Mouse (Mus musculus) B cell, adult 2 months (primary cell): ENCODE results near the gene Ppp3ca.

Source experiments
- DNase-seq, 2 experiments: peaks; one replicate each; pipeline ENCODE4 v3.0.0; 2022

Ppp3ca gene

GRCm38 (mm10) chr3:136725311-136726156, 55.6 kb downstream of the Ppp3ca start:
- DNase-seq: peak in 1 of 2 experiments; percentile 22

GRCm38 (mm10) chr3:136727877-136728276, 58.0 kb downstream of the Ppp3ca start:
- no peak for DNase-seq

- no peak for DNase-seq
Measured at GRCm38 (mm10) chr3:136729978-136730377, 60.1 kb downstream of the Ppp3ca start.

- DNase-seq: no peak
Measured at GRCm38 (mm10) chr3:136731579-136731978, 61.7 kb downstream of the Ppp3ca start.

GRCm38 (mm10) chr3:136736021-136736420, 66.1 kb downstream of the Ppp3ca start:
- no peak for DNase-seq

- DNase-seq: no peak
Measured at GRCm38 (mm10) chr3:136736773-136737298, 66.9 kb downstream of the Ppp3ca start.

GRCm38 (mm10) chr3:136738474-136738873, 68.5 kb downstream of the Ppp3ca start:
- DNase-seq: no peak

- no peak for DNase-seq
Measured at GRCm38 (mm10) chr3:136738914-136739313, 69.0 kb downstream of the Ppp3ca start.

GRCm38 (mm10) chr3:136741659-136742058, 71.7 kb downstream of the Ppp3ca start:
- DNase-seq: no peak

- DNase-seq: peak; percentile 66 to 76
Measured at GRCm38 (mm10) chr3:136742258-136743057, 72.5 kb downstream of the Ppp3ca start.

- DNase-seq: no peak
Measured at GRCm38 (mm10) chr3:136744295-136744897, 74.5 kb downstream of the Ppp3ca start.

- no peak for DNase-seq
Measured at GRCm38 (mm10) chr3:136745456-136745855, 75.5 kb downstream of the Ppp3ca start.

GRCm38 (mm10) chr3:136748761-136749476, 79.0 kb downstream of the Ppp3ca start:
- DNase-seq: no peak

- no peak for DNase-seq
Measured at GRCm38 (mm10) chr3:136749477-136749797, 79.5 kb downstream of the Ppp3ca start.

GRCm38 (mm10) chr3:136749951-136750350, 80.0 kb downstream of the Ppp3ca start:
- no peak for DNase-seq

- DNase-seq: no peak
Measured at GRCm38 (mm10) chr3:136752126-136752716, 82.3 kb downstream of the Ppp3ca start.

- DNase-seq: peak; percentile 22 to 31
Measured at GRCm38 (mm10) chr3:136756137-136756536, 86.2 kb downstream of the Ppp3ca start.

GRCm38 (mm10) chr3:136759446-136759845, 89.5 kb downstream of the Ppp3ca start:
- no peak for DNase-seq

GRCm38 (mm10) chr3:136761292-136761978, 91.5 kb downstream of the Ppp3ca start:
- peak; percentile 30 to 39 for DNase-seq

GRCm38 (mm10) chr3:136761979-136762341, 92.0 kb downstream of the Ppp3ca start:
- DNase-seq: peak; percentile 19 to 31

GRCm38 (mm10) chr3:136763717-136764270, 93.9 kb downstream of the Ppp3ca start:
- no peak for DNase-seq
